Mouse (Mus musculus): ENCODE results near the gene Ank.

The Ank gene

GRCm38 (mm10) chr15:27574992-27575781 lies 108.7 kb downstream of the Ank start:
- no peak for DNase-seq (ENCODE audit: low read depth)

- no peak for DNase-seq (ENCODE audit: low read depth)
Observed at GRCm38 (mm10) chr15:27575932-27576331, 109.5 kb downstream of the Ank start.

GRCm38 (mm10) chr15:27576886-27577285 lies 110.4 kb downstream of the Ank start:
- DNase-seq (ENCODE audit: low read depth): no peak

- peak; percentile 70 for DNase-seq (ENCODE audit: low read depth)
Observed at GRCm38 (mm10) chr15:27577915-27578780, 111.7 kb downstream of the Ank start.

GRCm38 (mm10) chr15:27578918-27579317 lies 112.4 kb downstream of the Ank start:
- DNase-seq (ENCODE audit: low read depth): peak; percentile 43

GRCm38 (mm10) chr15:27579853-27580252 lies 113.4 kb downstream of the Ank start:
- no peak for DNase-seq (ENCODE audit: low read depth)

GRCm38 (mm10) chr15:27580771-27581170 lies 114.3 kb downstream of the Ank start:
- DNase-seq (ENCODE audit: low read depth): no peak

GRCm38 (mm10) chr15:27581640-27582039 lies 115.2 kb downstream of the Ank start:
- no peak for DNase-seq (ENCODE audit: low read depth)

- DNase-seq (ENCODE audit: low read depth): peak; percentile 68
Observed at GRCm38 (mm10) chr15:27582428-27582827, 116.0 kb downstream of the Ank start.

GRCm38 (mm10) chr15:27583042-27583441 lies 116.6 kb downstream of the Ank start:
- DNase-seq (ENCODE audit: low read depth): peak; percentile 47

- DNase-seq (ENCODE audit: low read depth): no peak
Observed at GRCm38 (mm10) chr15:27583620-27584019, 117.1 kb downstream of the Ank start.

GRCm38 (mm10) chr15:27585466-27586092 lies 119.1 kb downstream of the Ank start:
- no peak for DNase-seq (ENCODE audit: low read depth)

- no peak for DNase-seq (ENCODE audit: low read depth)
Observed at GRCm38 (mm10) chr15:27586093-27586480, 119.6 kb downstream of the Ank start.

- no peak for DNase-seq (ENCODE audit: low read depth)
Observed at GRCm38 (mm10) chr15:27588087-27588826, 121.8 kb downstream of the Ank start.

GRCm38 (mm10) chr15:27590812-27591211 lies 124.3 kb downstream of the Ank start:
- DNase-seq (ENCODE audit: low read depth): no peak

- no peak for DNase-seq (ENCODE audit: low read depth)
Observed at GRCm38 (mm10) chr15:27592620-27593320, 126.3 kb downstream of the Ank start.

GRCm38 (mm10) chr15:27593717-27594116 lies 127.2 kb downstream of the Ank start:
- DNase-seq (ENCODE audit: low read depth): no peak

GRCm38 (mm10) chr15:27594973-27595372 lies 128.5 kb downstream of the Ank start:
- no peak for DNase-seq (ENCODE audit: low read depth)

- DNase-seq (ENCODE audit: low read depth): no peak
Observed at GRCm38 (mm10) chr15:27595560-27595959, 129.1 kb downstream of the Ank start.

GRCm38 (mm10) chr15:27596463-27597140 lies 130.1 kb downstream of the Ank start:
- DNase-seq (ENCODE audit: low read depth): peak; percentile 93

GRCm38 (mm10) chr15:27597516-27597915 lies 131.0 kb downstream of the Ank start:
- peak; percentile 51 for DNase-seq (ENCODE audit: low read depth)

Data from induced T-regulatory cell, adult 2 months (primary cell).